Mouse (Mus musculus) urinary bladder, postnatal 4 days (tissue): ENCODE data around the gene Vmn2r53.
"Not testable (repeated sequence)": the region's sequence is repeated elsewhere in the genome, so short reads cannot be mapped to it uniquely, and the experiment has no call there.

Experiments used
- DNase-seq, 2 experiments: peaks; one replicate each; pipeline ENCODE4 v3.0.0; 2021 to 2022; ENCODE audit warnings: low spot score in 2 of 2

Vmn2r53 gene

DNA sequence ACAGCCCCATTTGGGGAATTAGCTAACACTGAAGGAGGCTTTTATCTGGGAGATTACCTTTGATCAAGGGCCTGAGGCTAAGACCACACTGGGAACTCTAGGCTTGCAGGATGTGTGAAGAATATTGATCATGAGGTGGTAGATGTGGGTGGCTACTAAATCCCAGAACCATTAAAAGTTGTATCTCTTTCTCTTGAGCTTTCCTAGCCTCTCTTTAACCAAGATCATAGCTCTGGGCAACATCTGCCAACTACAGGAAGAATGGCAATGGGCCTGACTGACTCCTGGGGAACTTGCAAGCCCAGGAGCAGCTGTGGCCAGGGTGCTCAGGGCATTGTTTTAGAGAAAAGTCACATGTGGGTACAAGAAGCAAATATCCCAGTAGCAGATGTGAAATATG lies at the start of gene Vmn2r53:
Gene Vmn2r53 (minus strand): TSS at position 101 of the 400 bp plus-strand sequence.
- no peak for DNase-seq

DNA sequence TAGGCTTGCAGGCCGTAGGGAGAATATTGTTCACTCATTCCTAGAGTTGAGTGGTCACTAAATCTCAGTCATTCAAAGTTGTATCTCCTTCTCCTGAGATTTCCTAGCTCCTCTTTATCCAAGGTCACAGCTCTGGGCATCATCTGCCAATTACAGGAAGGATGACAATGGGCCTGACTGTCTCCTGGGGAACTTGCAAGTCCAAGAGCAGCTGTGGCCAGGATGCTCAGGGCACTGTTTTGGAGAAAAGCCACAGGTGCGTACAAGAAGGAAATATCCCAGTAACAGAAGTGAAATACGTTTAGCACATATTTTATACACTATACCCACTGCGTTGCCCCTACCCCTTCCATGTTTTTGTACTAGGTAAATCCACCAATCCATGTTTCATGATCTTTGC lies 31.6 kb upstream of the Vmn2r53 start, which contains the start of gene Vmn2r54:
Gene Vmn2r54 (minus strand): TSS at position 101 of the 400 bp plus-strand sequence.
- not testable (repeated sequence) for DNase-seq
